Mouse (Mus musculus): Measurements from ENCODE around the gene Chmp4b. TPM values are rescaled to one million over a fixed set of nuclear protein-coding genes. Genes with fewer than 3 reads are reported as not detected.

Gene Chmp4b
- polyA plus RNA-seq, 2 experiments: 20.7 to 206 TPM

DNA sequence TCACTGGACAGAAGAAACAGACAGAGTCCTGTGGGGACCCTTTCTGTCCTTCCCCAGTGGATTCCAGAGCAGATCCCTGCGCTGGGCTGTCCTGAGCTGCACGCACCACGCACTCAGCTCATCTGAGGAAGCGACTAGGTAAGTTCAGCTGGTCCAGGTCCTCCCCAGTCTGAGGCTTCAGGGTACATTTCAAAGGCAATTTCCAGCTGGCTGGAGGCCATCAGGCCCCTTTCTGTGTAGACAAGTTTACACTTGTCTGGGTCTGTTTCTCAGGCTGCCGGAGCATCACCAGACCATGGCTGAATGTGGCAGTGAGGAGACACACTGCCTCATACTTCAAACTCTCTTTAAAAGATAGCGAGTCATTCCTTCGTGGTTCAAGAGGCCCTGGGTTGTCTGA lies 55.8 kb downstream of the Chmp4b start:
- 50% methylated on average over 7 of the region's 7 CpGs for WGBS
- TF ChIP-seq POLR2A (IDR thresholded peaks at IDR 0.05; ENCODE audit: borderline replicate concordance, extremely low read depth, insufficient read depth, insufficient read length): no peak
- Histone ChIP-seq H3K4me1 (ENCODE audit: control insufficient read depth, insufficient read depth, low read length) (peaks cover 11% of the 10 kb centered on the region), H3K27me3 (ENCODE audit: control insufficient read depth, insufficient read depth, low read length) (no peaks in the 10 kb centered on the region), H3K9me3 (ENCODE audit: control insufficient read depth, low read length) (no peaks in the 10 kb centered on the region), H3K27ac (replicated peaks; ENCODE audit: low read depth, low read length) (no peak overlapping the region), H3K4me2 (replicated peaks; ENCODE audit: low read depth, low read length, severe bottlenecking) (no peak overlapping the region), H3K36me3 (ENCODE audit: control insufficient read depth, insufficient read depth, low read length) (no peaks in the 10 kb centered on the region), H3K9ac (ENCODE audit: low read depth, low read length, severe bottlenecking) (no peak overlapping the region), H3K4me3 (replicated peaks; ENCODE audit: low read length) (no peak overlapping the region)
- DNase-seq (ENCODE audit: low spot score): no peak
- ATAC-seq (ENCODE audit: low FRiP score, low read depth): no peak

GRCm38 (mm10) chr2:154707830-154708385 lies 56.4 kb downstream of the Chmp4b start:
- H3K27ac ChIP-seq (replicated peaks; ENCODE audit: low read depth, low read length): no peak overlapping the region
- peaks cover 13% of the 10 kb centered on the region for H3K4me1 ChIP-seq (ENCODE audit: control insufficient read depth, insufficient read depth, low read length)
- 45% methylated on average over 7 of the region's 7 CpGs for WGBS
- DNase-seq (ENCODE audit: low spot score) (no peak), ATAC-seq (ENCODE audit: low FRiP score, low read depth) (no peak)
- H3K27me3 ChIP-seq (ENCODE audit: control insufficient read depth, insufficient read depth, low read length): no peaks in the 10 kb centered on the region
- no peak overlapping the region for H3K4me3 ChIP-seq (replicated peaks; ENCODE audit: low read length)
- no peak for TF ChIP-seq POLR2A (IDR thresholded peaks at IDR 0.05; ENCODE audit: borderline replicate concordance, extremely low read depth, insufficient read depth, insufficient read length)
- no peak overlapping the region for H3K9ac ChIP-seq (ENCODE audit: low read depth, low read length, severe bottlenecking)
- no peaks in the 10 kb centered on the region for H3K36me3 ChIP-seq (ENCODE audit: control insufficient read depth, insufficient read depth, low read length)
- H3K4me2 ChIP-seq (replicated peaks; ENCODE audit: low read depth, low read length, severe bottlenecking): no peak overlapping the region
- H3K9me3 ChIP-seq (ENCODE audit: control insufficient read depth, low read length): no peaks in the 10 kb centered on the region

GRCm38 (mm10) chr2:154711701-154712100 lies 60.2 kb downstream of the Chmp4b start:
- TF ChIP-seq POLR2A (IDR thresholded peaks at IDR 0.05; ENCODE audit: borderline replicate concordance, extremely low read depth, insufficient read depth, insufficient read length): no peak
- H3K27me3 ChIP-seq (ENCODE audit: control insufficient read depth, insufficient read depth, low read length): no peaks in the 10 kb centered on the region
- no peak overlapping the region for H3K4me3 ChIP-seq (replicated peaks; ENCODE audit: low read length)
- no peak overlapping the region for H3K27ac ChIP-seq (replicated peaks; ENCODE audit: low read depth, low read length)
- H3K36me3 ChIP-seq (ENCODE audit: control insufficient read depth, insufficient read depth, low read length): no peaks in the 10 kb centered on the region
- H3K4me2 ChIP-seq (replicated peaks; ENCODE audit: low read depth, low read length, severe bottlenecking): no peak overlapping the region
- DNase-seq (ENCODE audit: low spot score): no peak
- H3K9me3 ChIP-seq (ENCODE audit: control insufficient read depth, low read length): no peaks in the 10 kb centered on the region
- H3K4me1 ChIP-seq (ENCODE audit: control insufficient read depth, insufficient read depth, low read length): peaks cover 34% of the 10 kb centered on the region
- ATAC-seq (ENCODE audit: low FRiP score, low read depth): no peak
- WGBS: 33% methylated on average over 3 of the region's 3 CpGs
- no peak overlapping the region for H3K9ac ChIP-seq (ENCODE audit: low read depth, low read length, severe bottlenecking)

DNA sequence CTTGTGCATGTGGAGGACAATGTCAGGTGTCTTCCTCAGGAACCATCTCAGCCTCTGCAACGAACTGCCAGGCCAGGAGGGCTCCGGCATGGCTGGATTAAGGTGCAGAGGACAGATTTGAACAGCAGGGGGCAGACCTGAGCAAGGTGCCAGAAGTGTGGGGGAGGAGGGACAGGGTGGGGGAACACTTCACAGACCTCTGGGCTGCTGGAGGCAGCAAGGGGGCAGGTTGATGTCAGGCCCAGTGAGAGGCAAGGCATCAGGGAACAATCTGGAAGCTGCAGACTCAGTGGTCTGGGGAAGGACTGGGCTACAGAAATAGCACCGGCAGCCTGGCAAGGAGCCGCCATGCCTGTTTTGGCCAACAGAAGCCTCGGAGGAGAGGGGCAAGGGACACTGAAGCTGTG lies 60.8 kb downstream of the Chmp4b start:
- H3K4me3 ChIP-seq (replicated peaks; ENCODE audit: low read length): no peak overlapping the region
- H3K9me3 ChIP-seq (ENCODE audit: control insufficient read depth, low read length): no peaks in the 10 kb centered on the region
- H3K27ac ChIP-seq (replicated peaks; ENCODE audit: low read depth, low read length): no peak overlapping the region
- ATAC-seq (ENCODE audit: low FRiP score, low read depth) (no peak), DNase-seq (ENCODE audit: low spot score) (no peak)
- H3K4me1 ChIP-seq (ENCODE audit: control insufficient read depth, insufficient read depth, low read length): peaks cover 32% of the 10 kb centered on the region
- 36% methylated on average over 5 of the region's 5 CpGs for WGBS
- no peak overlapping the region for H3K4me2 ChIP-seq (replicated peaks; ENCODE audit: low read depth, low read length, severe bottlenecking)
- no peaks in the 10 kb centered on the region for H3K36me3 ChIP-seq (ENCODE audit: control insufficient read depth, insufficient read depth, low read length)
- no peak overlapping the region for H3K9ac ChIP-seq (ENCODE audit: low read depth, low read length, severe bottlenecking)
- no peak for TF ChIP-seq POLR2A (IDR thresholded peaks at IDR 0.05; ENCODE audit: borderline replicate concordance, extremely low read depth, insufficient read depth, insufficient read length)
- no peaks in the 10 kb centered on the region for H3K27me3 ChIP-seq (ENCODE audit: control insufficient read depth, insufficient read depth, low read length)

DNA sequence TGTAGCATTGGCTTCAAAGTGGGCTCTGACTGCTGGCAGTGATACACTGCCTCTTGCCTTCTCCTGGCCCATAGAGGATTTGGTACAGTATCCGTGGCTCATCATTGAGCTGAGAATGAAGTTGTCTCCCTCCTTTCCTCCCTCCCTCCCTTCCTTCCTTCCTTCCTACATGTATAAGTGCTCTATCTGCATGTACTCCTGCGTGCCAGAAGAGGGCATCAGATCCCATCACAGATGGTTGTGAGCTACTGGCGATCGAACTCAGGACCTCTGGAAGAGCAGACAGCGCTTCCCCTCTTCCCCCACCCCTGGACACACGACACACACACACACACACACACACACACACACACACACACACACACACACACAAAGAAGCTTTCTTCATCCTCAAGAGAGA lies 61.6 kb downstream of the Chmp4b start:
- Histone ChIP-seq H3K4me3 (replicated peaks; ENCODE audit: low read length) (no peak overlapping the region), H3K36me3 (ENCODE audit: control insufficient read depth, insufficient read depth, low read length) (no peaks in the 10 kb centered on the region), H3K27me3 (ENCODE audit: control insufficient read depth, insufficient read depth, low read length) (no peaks in the 10 kb centered on the region), H3K27ac (replicated peaks; ENCODE audit: low read depth, low read length) (no peak overlapping the region), H3K9ac (ENCODE audit: low read depth, low read length, severe bottlenecking) (no peak overlapping the region), H3K4me2 (replicated peaks; ENCODE audit: low read depth, low read length, severe bottlenecking) (no peak overlapping the region), H3K4me1 (ENCODE audit: control insufficient read depth, insufficient read depth, low read length) (peaks cover 24% of the 10 kb centered on the region), H3K9me3 (ENCODE audit: control insufficient read depth, low read length) (no peaks in the 10 kb centered on the region)
- DNase-seq (ENCODE audit: low spot score) (no peak), ATAC-seq (ENCODE audit: low FRiP score, low read depth) (no peak)
- WGBS: 66% methylated on average over 6 of the region's 6 CpGs
- no peak for TF ChIP-seq POLR2A (IDR thresholded peaks at IDR 0.05; ENCODE audit: borderline replicate concordance, extremely low read depth, insufficient read depth, insufficient read length)

DNA sequence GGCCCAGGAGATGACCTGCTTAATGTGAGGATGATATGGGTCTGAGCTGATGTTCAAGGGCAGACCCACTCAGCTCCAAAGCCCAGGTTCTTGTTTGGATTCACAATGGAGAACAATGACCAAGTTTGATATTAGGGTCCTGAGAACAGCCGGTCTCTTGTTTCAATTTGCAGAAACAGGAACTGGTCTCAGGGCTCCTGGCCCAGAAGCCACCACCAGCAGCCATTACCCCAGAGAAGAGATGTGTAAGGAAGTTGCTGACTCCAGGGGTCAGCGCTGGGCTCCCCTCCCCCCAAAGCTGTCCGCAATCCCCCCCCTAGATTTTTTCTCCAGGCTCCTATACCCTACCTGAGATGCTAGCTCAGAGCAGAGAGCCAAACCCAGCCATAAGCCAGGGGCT lies 62.5 kb downstream of the Chmp4b start:
- Histone ChIP-seq H3K27ac (replicated peaks; ENCODE audit: low read depth, low read length) (peak overlapping the region; percentile 61; the same call in 1 of the 2 replicates), H3K9ac (ENCODE audit: low read depth, low read length, severe bottlenecking) (no peak overlapping the region), H3K4me1 (ENCODE audit: control insufficient read depth, insufficient read depth, low read length) (peaks cover 24% of the 10 kb centered on the region), H3K4me2 (replicated peaks; ENCODE audit: low read depth, low read length, severe bottlenecking) (no peak overlapping the region), H3K9me3 (ENCODE audit: control insufficient read depth, low read length) (no peaks in the 10 kb centered on the region), H3K4me3 (replicated peaks; ENCODE audit: low read length) (no peak overlapping the region), H3K36me3 (ENCODE audit: control insufficient read depth, insufficient read depth, low read length) (no peaks in the 10 kb centered on the region), H3K27me3 (ENCODE audit: control insufficient read depth, insufficient read depth, low read length) (no peaks in the 10 kb centered on the region)
- TF ChIP-seq POLR2A (IDR thresholded peaks at IDR 0.05; ENCODE audit: borderline replicate concordance, extremely low read depth, insufficient read depth, insufficient read length): no peak
- no peak for ATAC-seq (ENCODE audit: low FRiP score, low read depth)
- WGBS: 41% methylated on average over 3 of the region's 3 CpGs
- DNase-seq (ENCODE audit: low spot score): no peak
